Comparison of ENCODE assay signal across 9 mouse cellular contexts in genomic region chr19:24899578-24900544, GRCm38 (mm10). TPM values are rescaled to one million over a fixed set of nuclear protein-coding genes. Genes with fewer than 3 reads are reported as not detected.
A peak's percentile ranks its signal among the peaks of the same experiment; 100 is the strongest.
DNase-seq lines count a peak whose midpoint lies in the region; ATAC-seq and TF ChIP-seq lines count a peak whose summit lies in the region.
"Had no signal": no experiment of that assay in that cellular context is flagged by ENCODE, and none has a peak within 500 bp of the region (broad histone marks: within the 10 kb centered on the region; RNA-seq: fewer than 3 reads in every experiment).

No protein-coding gene starts in this region.

- no peak for TF ChIP-seq CTCF in layer of hippocampus, adult 2 months (conservative IDR thresholded peaks at IDR 0.05)
- no peak for TF ChIP-seq CTCF in bone marrow macrophage, adult 2 months (IDR thresholded peaks at IDR 0.05; ENCODE audit: low read depth, low read length)

- peak overlapping the region; percentile 41; the same call in 1 of the 2 replicates for H3K9ac ChIP-seq in heart, embryonic 13.5 days

- H3K27me3 ChIP-seq in heart, embryonic 13.5 days (replicated peaks), result peaks cover 95% of the 10 kb centered on the region
- peaks cover 98% of the 10 kb centered on the region for H3K27me3 ChIP-seq in limb, embryonic 10.5 days (ENCODE audit: low read depth, poor library complexity, severe bottlenecking)

- peak overlapping the region; percentile 36 for H3K4me3 ChIP-seq in layer of hippocampus, adult 2 months
- peak overlapping the region; percentile 32 for H3K4me3 ChIP-seq in bone marrow macrophage, adult 2 months (ENCODE audit: insufficient read depth, low read length)
- peak overlapping the region; percentile 57 for H3K4me3 ChIP-seq in heart, embryonic 13.5 days
- H3K4me3 ChIP-seq in limb, embryonic 10.5 days, result peak overlapping the region; percentile 53

- no peaks in the 10 kb centered on the region for H3K9me3 ChIP-seq in heart, embryonic 13.5 days
- no peaks in the 10 kb centered on the region for H3K9me3 ChIP-seq in limb, embryonic 10.5 days (replicated peaks)

- DNase-seq in layer of hippocampus, adult 2 months (ENCODE audit: low spot score in 2 of 2), result no peak
- DNase-seq in layer of hippocampus, postnatal 14 days (ENCODE audit: low spot score in 2 of 2), result no peak
- peak; percentile 70 for DNase-seq in limb, embryonic 10.5 days (ENCODE audit: low spot score)
- peak; percentile 76 for DNase-seq in neural tube, embryonic 10.5 days (ENCODE audit: extremely low spot score, low spot score)
- DNase-seq in cerebellum, adult 11 months, result no peak
- no peak for DNase-seq in cerebellum, adult 18-20 months

- peak overlapping the region; percentile 85 for H3K4me2 ChIP-seq in heart, embryonic 13.5 days

- ATAC-seq in heart, embryonic 13.5 days (ENCODE audit: extremely low read depth, insufficient number of reproducible peaks, low FRiP score, low TSS enrichment), result no peak

- no peak for TF ChIP-seq POLR2A in bone marrow macrophage, adult 2 months (IDR thresholded peaks at IDR 0.05; ENCODE audit: borderline replicate concordance, low read depth, low read length)

- no peaks in the 10 kb centered on the region for H3K36me3 ChIP-seq in heart, embryonic 13.5 days
- no peaks in the 10 kb centered on the region for H3K36me3 ChIP-seq in limb, embryonic 10.5 days

- H3K4me1 ChIP-seq in bone marrow macrophage, adult 2 months (ENCODE audit: control insufficient read depth, insufficient read depth, low read length), result no peaks in the 10 kb centered on the region
- H3K4me1 ChIP-seq in heart, embryonic 13.5 days, result peaks cover 28% of the 10 kb centered on the region
- H3K4me1 ChIP-seq in limb, embryonic 10.5 days, result peaks cover 31% of the 10 kb centered on the region

- H3K27ac ChIP-seq in layer of hippocampus, adult 2 months, result no peak overlapping the region
- no peak overlapping the region for H3K27ac ChIP-seq in bone marrow macrophage, adult 2 months (ENCODE audit: insufficient read depth, low read depth, low read length)
- no peak overlapping the region for H3K27ac ChIP-seq in heart, embryonic 13.5 days (replicated peaks)
- 0 out of 2 replicates have a peak overlapping the region, but pooled peaks have one; percentile 30 for H3K27ac ChIP-seq in limb, embryonic 10.5 days

- under 1% methylated on average over 84 of the region's 84 CpGs for WGBS in heart, embryonic 13.5 days
- under 1% methylated on average over 84 of the region's 84 CpGs for WGBS in limb, embryonic 10.5 days

RNA-seq across cellular contexts. Expression of gene Foxd4, which starts 1.1 kb away (rescaled TPM):
- not detected for total RNA-seq in layer of hippocampus, adult 2 months (2021)
- total RNA-seq in layer of hippocampus, postnatal 14 days (2021), result not detected
- polyA plus RNA-seq in bone marrow macrophage, adult 2 months (2012; ENCODE audit: insufficient read depth, insufficient read length, missing spikeins), result not detected in 2 replicates
- polyA plus RNA-seq in heart, embryonic 13.5 days (2015; fragmentation: Nextera tagmentation; extraction: Ambion mirVana), result not detected in 2 replicates
- polyA plus RNA-seq in limb, embryonic 10.5 days (2016; fragmentation: Nextera tagmentation; extraction: Ambion mirVana), result not detected in 2 replicates
- total RNA-seq: layer of hippocampus, postnatal 36 days had no signal

RNA-seq across cellular contexts. Expression of gene Gm10053, which starts 24.4 kb away (rescaled TPM):
- total RNA-seq in layer of hippocampus, adult 2 months (2021), result 100 to 1,000 TPM; 175 to 180 TPM
- total RNA-seq in layer of hippocampus, postnatal 14 days (2021), result 100 to 1,000 TPM; 224 to 237 TPM
- 59.4 and 67.3 TPM in 2 replicates for polyA plus RNA-seq in bone marrow macrophage, adult 2 months (2012; ENCODE audit: insufficient read depth, insufficient read length, missing spikeins)
- 603 and 704 TPM in 2 replicates for polyA plus RNA-seq in heart, embryonic 13.5 days (2015; fragmentation: Nextera tagmentation; extraction: Ambion mirVana)
- 304 and 360 TPM in 2 replicates for polyA plus RNA-seq in limb, embryonic 10.5 days (2016; fragmentation: Nextera tagmentation; extraction: Ambion mirVana)

RNA-seq across cellular contexts. Expression of gene Pgm5, which starts 38.2 kb away (rescaled TPM):
- total RNA-seq in layer of hippocampus, adult 2 months (2021), result 1 to 10 TPM; 4.4 TPM
- total RNA-seq in layer of hippocampus, postnatal 14 days (2021), result 1 to 10 TPM; 3.1 to 3.8 TPM
- polyA plus RNA-seq in bone marrow macrophage, adult 2 months (2012; ENCODE audit: insufficient read depth, insufficient read length, missing spikeins), result 0.33 and 0.83 TPM in 2 replicates
- polyA plus RNA-seq in heart, embryonic 13.5 days (2015; fragmentation: Nextera tagmentation; extraction: Ambion mirVana), result 5.0 and 5.3 TPM in 2 replicates
- polyA plus RNA-seq in limb, embryonic 10.5 days (2016; fragmentation: Nextera tagmentation; extraction: Ambion mirVana), result 0.20 and 0.54 TPM in 2 replicates

Comparison
In these comparisons a context has a peak if more than half of its experiments do, and no peak if none do; other contexts are left out.
1. DNase-seq: peak in limb, embryonic 10.5 days (single experiment) and neural tube, embryonic 10.5 days (single experiment); none in layer of hippocampus, adult 2 months (0 of 2), layer of hippocampus, postnatal 14 days (0 of 2), cerebellum, adult 11 months (single experiment) and cerebellum, adult 18-20 months (0 of 2).
2. Peak in every context shown above with its lines, with median percentiles within 50 percentile points of each other: H3K4me3 ChIP-seq.